Mouse (Mus musculus) left cerebral cortex, adult 8-10 months (tissue): ENCODE results near the gene Glrx3. TPM values are rescaled to one million over a fixed set of nuclear protein-coding genes. Genes with fewer than 3 reads are reported as not detected.
A peak's percentile ranks its signal among the peaks of the same experiment; 100 is the strongest.
"Not testable (repeated sequence)": the region's sequence is repeated elsewhere in the genome, so short reads cannot be mapped to it uniquely, and the experiment has no call there.

Source experiments
- DNase-seq, 2 experiments: peaks; one replicate each; pipeline ENCODE4 v3.0.0; 2022; ENCODE audit warnings: low spot score in 2 of 2
- total RNA-seq, 4 experiments: library from RNA; stranded (reverse); gene quantifications; 2 replicates each; pipeline ENCODE4 v1.2.4; 2022

Glrx3 gene
- total RNA-seq: 100 to 1,000 TPM in 1 of 4 experiments, 10 to 100 TPM in 3; 83.4 to 102 (median 89.1) TPM

- DNase-seq: peak; percentile 88 to 94
These were observed at the start of gene Glrx3 for GRCm38 (mm10) chr7:137437440-137438178. TSS of gene Glrx3 (plus strand) at chr7:137437614.

- no peak for DNase-seq
These were observed 49.6 kb upstream of the Glrx3 start for GRCm38 (mm10) chr7:137387863-137388262.

GRCm38 (mm10) chr7:137395421-137395820 lies 42.0 kb upstream of the Glrx3 start:
- DNase-seq: no peak

- no peak for DNase-seq
These were observed 40.0 kb upstream of the Glrx3 start for GRCm38 (mm10) chr7:137397361-137397910.

GRCm38 (mm10) chr7:137398973-137399372 lies 38.4 kb upstream of the Glrx3 start:
- DNase-seq: no peak

- no peak for DNase-seq
These were observed 33.3 kb upstream of the Glrx3 start for GRCm38 (mm10) chr7:137404146-137404545.

- DNase-seq: no peak
These were observed 29.9 kb upstream of the Glrx3 start for GRCm38 (mm10) chr7:137407428-137408058.

- peak; percentile 92 to 95 for DNase-seq
These were observed 26.8 kb upstream of the Glrx3 start, which contains the start of gene 9430038I01Rik for GRCm38 (mm10) chr7:137410337-137411197. TSS of gene 9430038I01Rik (minus strand) at chr7:137410762.

- no peak for DNase-seq
These were observed 22.7 kb upstream of the Glrx3 start for GRCm38 (mm10) chr7:137414710-137415109.

GRCm38 (mm10) chr7:137420550-137420949 lies 16.9 kb upstream of the Glrx3 start:
- DNase-seq: no peak

- DNase-seq: no peak
These were observed 16.2 kb upstream of the Glrx3 start for GRCm38 (mm10) chr7:137421236-137421635.

GRCm38 (mm10) chr7:137426693-137427092 lies 10.7 kb upstream of the Glrx3 start:
- no peak for DNase-seq

GRCm38 (mm10) chr7:137431769-137432603 lies 5.4 kb upstream of the Glrx3 start:
- no peak for DNase-seq

GRCm38 (mm10) chr7:137436901-137437300 lies 513 bp upstream of the Glrx3 start:
- no peak for DNase-seq

- peak; percentile 15 to 23 for DNase-seq
These were observed 751 bp downstream of the Glrx3 start for GRCm38 (mm10) chr7:137438179-137438550.

GRCm38 (mm10) chr7:137438962-137439361 lies 1.5 kb downstream of the Glrx3 start:
- DNase-seq: not testable (repeated sequence)

- no peak for DNase-seq
These were observed 5.5 kb downstream of the Glrx3 start for GRCm38 (mm10) chr7:137442951-137443350.

- no peak for DNase-seq
These were observed 7.9 kb downstream of the Glrx3 start for GRCm38 (mm10) chr7:137445321-137445720.

GRCm38 (mm10) chr7:137461396-137461795 lies 24.0 kb downstream of the Glrx3 start:
- DNase-seq: no peak

GRCm38 (mm10) chr7:137468174-137468573 lies 30.8 kb downstream of the Glrx3 start:
- DNase-seq: peak in 1 of 2 experiments; percentile 14
